In genomic region chr1:64790806-64791790, GRCm38 (mm10) we compare ENCODE assay signal across 9 mouse cellular contexts. TPM values are rescaled to one million over a fixed set of nuclear protein-coding genes. Genes with fewer than 3 reads are reported as not detected.
DNase-seq lines count a peak whose midpoint lies in the region; ATAC-seq lines count a peak whose summit lies in the region.
"Had no signal": no experiment of that assay in that cellular context is flagged by ENCODE, and none has a peak within 500 bp of the region (broad histone marks: within the 10 kb centered on the region; RNA-seq: fewer than 3 reads in every experiment).

No protein-coding gene starts in this region.

- H3K4me3 ChIP-seq in stomach, embryonic 14.5 days (ENCODE audit: low read depth, low read length), result no peak overlapping the region
- H3K4me3 ChIP-seq: megakaryocyte, embryonic 14.5 days had no signal

- no peak overlapping the region for H3K9ac ChIP-seq in stomach, embryonic 14.5 days (replicated peaks; ENCODE audit: low read depth, low read length)

- H3K27me3 ChIP-seq in stomach, embryonic 14.5 days (ENCODE audit: control insufficient read depth, insufficient read depth, low read length), result no peaks in the 10 kb centered on the region

- H3K9me3 ChIP-seq in stomach, embryonic 14.5 days (ENCODE audit: control insufficient read depth, low read depth, low read length), result no peaks in the 10 kb centered on the region
- H3K9me3 ChIP-seq: megakaryocyte, embryonic 14.5 days had no signal

- WGBS in stomach, embryonic 14.5 days, result 39% methylated on average over 9 of the region's 9 CpGs

- H3K4me1 ChIP-seq in stomach, embryonic 14.5 days (ENCODE audit: control insufficient read depth, insufficient read depth, low read length), result peaks cover 36% of the 10 kb centered on the region

- H3K36me3 ChIP-seq in stomach, embryonic 14.5 days (ENCODE audit: control insufficient read depth, insufficient read depth, low read length), result peaks cover 4% of the 10 kb centered on the region; the same call in 1 of the 2 replicates

- peak; percentile 29 for DNase-seq in kidney, adult 18-20 months
- no peak for DNase-seq in kidney, adult 11 months
- DNase-seq in brain, adult 2 months (ENCODE audit: low read depth, low spot score), result peak; percentile 80
- DNase-seq in cerebellum, postnatal 36 days, result peak; percentile 57 to 61
- DNase-seq in natural killer cell, adult 2 months (ENCODE audit: low spot score in 2 of 2), result no peak
- no peak for DNase-seq in spleen, postnatal 10 days (ENCODE audit: low spot score in 2 of 2)

- ATAC-seq in hematopoietic stem cell, adult 5-6 weeks (replicated peaks in 1 of 2; ENCODE audit: insufficient read depth in 1 of 2, low FRiP score in 2 of 2, low TSS enrichment in 1 of 2, low read depth in 1 of 2, poor library complexity in 2 of 2, severe bottlenecking in 2 of 2), result 0 out of 4 replicates have a peak, but pooled peaks have one; percentile 31 to 43
- ATAC-seq in stomach, embryonic 14.5 days (ENCODE audit: insufficient number of reproducible peaks, insufficient read depth, low FRiP score, low read depth), result no peak

- H3K27ac ChIP-seq in stomach, embryonic 14.5 days (ENCODE audit: low read length), result peak overlapping the region; percentile 76

- H3K4me2 ChIP-seq in stomach, embryonic 14.5 days (replicated peaks; ENCODE audit: low read depth, low read length), result no peak overlapping the region

RNA-seq across cellular contexts. Expression of gene Fzd5, which starts 53.5 kb away (rescaled TPM):
- total RNA-seq in hematopoietic stem cell, adult 5-6 weeks (2017), result 4.2 and 4.3 TPM in 2 replicates
- 11.6 and 11.8 TPM in 2 replicates for polyA plus RNA-seq in stomach, embryonic 14.5 days (2014; fragmentation: Nextera tagmentation; extraction: Ambion mirVana)

Comparison
In these comparisons a context has a peak if more than half of its experiments do, and no peak if none do; other contexts are left out.
1. DNase-seq: peak in kidney, adult 18-20 months (single experiment), brain, adult 2 months (single experiment) and cerebellum, postnatal 36 days (2 of 2); none in kidney, adult 11 months (single experiment), natural killer cell, adult 2 months (0 of 2) and spleen, postnatal 10 days (0 of 2).